Mouse (Mus musculus) adrenal gland, postnatal 4 days (tissue): Measurements from ENCODE around the gene Ttll1. TPM values are rescaled to one million over a fixed set of nuclear protein-coding genes. Genes with fewer than 3 reads are reported as not detected.
"Not testable (repeated sequence)": the region's sequence is repeated elsewhere in the genome, so short reads cannot be mapped to it uniquely, and the experiment has no call there.

Experiments used
- DNase-seq, 2 experiments: peaks; one replicate each; pipeline ENCODE4 v3.0.0; 2021 to 2022; ENCODE audit warnings: low spot score in 2 of 2, mixed read lengths in 2 of 2
- total RNA-seq, 2 experiments: library from RNA; stranded (reverse); gene quantifications; 2 replicates each; pipeline ENCODE4 v1.2.3; 2021

The Ttll1 gene
- total RNA-seq, 2 experiments from 2014 or later, result 9.8 to 11.3 TPM

- no peak for DNase-seq
These were observed 26.4 kb downstream of the Ttll1 start for GRCm38 (mm10) chr15:83484311-83484710.

GRCm38 (mm10) chr15:83483482-83483881, 27.2 kb downstream of the Ttll1 start:
- no peak for DNase-seq

GRCm38 (mm10) chr15:83482645-83483224, 28.0 kb downstream of the Ttll1 start:
- DNase-seq, result no peak

GRCm38 (mm10) chr15:83481236-83481780, 29.4 kb downstream of the Ttll1 start:
- DNase-seq, result no peak

- no peak for DNase-seq
These were observed 30.9 kb downstream of the Ttll1 start for GRCm38 (mm10) chr15:83479818-83480217.

GRCm38 (mm10) chr15:83478096-83478495, 32.6 kb downstream of the Ttll1 start:
- DNase-seq, result no peak

GRCm38 (mm10) chr15:83476593-83477273, 34.0 kb downstream of the Ttll1 start:
- no peak for DNase-seq

GRCm38 (mm10) chr15:83474466-83474836, 36.2 kb downstream of the Ttll1 start:
- DNase-seq, result no peak

GRCm38 (mm10) chr15:83473832-83474465, 36.7 kb downstream of the Ttll1 start:
- no peak for DNase-seq

GRCm38 (mm10) chr15:83473251-83473650, 37.4 kb downstream of the Ttll1 start:
- DNase-seq, result no peak

- no peak for DNase-seq
These were observed 39.2 kb downstream of the Ttll1 start for GRCm38 (mm10) chr15:83471476-83471875.

GRCm38 (mm10) chr15:83470443-83470842, 40.2 kb downstream of the Ttll1 start:
- no peak for DNase-seq

- no peak for DNase-seq
These were observed 41.3 kb downstream of the Ttll1 start for GRCm38 (mm10) chr15:83469279-83469821.

- no peak for DNase-seq
These were observed 43.3 kb downstream of the Ttll1 start for GRCm38 (mm10) chr15:83467232-83467966.

- no peak for DNase-seq
These were observed 44.4 kb downstream of the Ttll1 start for GRCm38 (mm10) chr15:83466331-83466730.

- no peak for DNase-seq
These were observed 45.6 kb downstream of the Ttll1 start for GRCm38 (mm10) chr15:83464905-83465650.

- DNase-seq, result peak; percentile 93 to 97
These were observed 46.4 kb downstream of the Ttll1 start, which contains the start of gene Pacsin2 for GRCm38 (mm10) chr15:83464083-83464904. Gene Pacsin2, minus strand, starts transcription at chr15:83464606.

- no peak for DNase-seq
These were observed 47.2 kb downstream of the Ttll1 start for GRCm38 (mm10) chr15:83463369-83464082.

GRCm38 (mm10) chr15:83462349-83462748, 48.3 kb downstream of the Ttll1 start:
- not testable (repeated sequence) for DNase-seq
